Mouse (Mus musculus) embryonic facial prominence, embryonic 13.5 days (tissue): ENCODE data around the gene Ninj2. TPM values are rescaled to one million over a fixed set of nuclear protein-coding genes. Genes with fewer than 3 reads are reported as not detected.

Source experiments
- ATAC-seq: fragments of 200-750 bp; cut with Nextera tagmentation; 2 replicates; pipeline ENCODE4 v1.8.0; 2017; ENCODE audit warnings: low read depth; ENCODE audit not compliant: insufficient number of reproducible peaks, insufficient read depth, low FRiP score, low TSS enrichment
- H3K27ac ChIP-seq: fragments of 300-500 bp; sonication (generic); 2 replicates; pipeline ENCODE4 v1.5.1; 2015; ENCODE audit warnings: moderate library complexity, mild to moderate bottlenecking, inconsistent platforms
- H3K27me3 ChIP-seq: fragments of 300-500 bp; sonication (generic); 2 replicates; pipeline ENCODE4 v1.6.1; 2015; ENCODE audit warnings: mild to moderate bottlenecking, inconsistent platforms
- H3K36me3 ChIP-seq: fragments of 300-500 bp; sonication (generic); 2 replicates; pipeline ENCODE4 v1.6.1; 2015; ENCODE audit warnings: mild to moderate bottlenecking, inconsistent platforms
- H3K4me1 ChIP-seq: fragments of 300-500 bp; sonication (generic); 2 replicates; pipeline ENCODE4 v1.6.1; 2015; ENCODE audit warnings: inconsistent platforms
- H3K4me2 ChIP-seq: fragments of 300-500 bp; sonication (generic); 2 replicates; pipeline ENCODE4 v1.6.1; 2015; ENCODE audit warnings: moderate library complexity, mild to moderate bottlenecking, inconsistent platforms
- H3K4me3 ChIP-seq: fragments of 300-500 bp; sonication (generic); 2 replicates; pipeline ENCODE4 v1.5.1; 2015; ENCODE audit warnings: mild to moderate bottlenecking, inconsistent platforms
- H3K9ac ChIP-seq: fragments of 300-500 bp; sonication (generic); 2 replicates; pipeline ENCODE4 v1.6.1; 2015; ENCODE audit warnings: mild to moderate bottlenecking, inconsistent platforms
- H3K9me3 ChIP-seq: fragments of 300-500 bp; sonication (generic); 2 replicates; pipeline ENCODE4 v1.6.1; 2016; ENCODE audit warnings: inconsistent platforms
- WGBS: fragments of 180-500 bp; shearing (Covaris S2); methylation state at CpG from one replicate; pipeline ENCODE4 v1.1.7; 2015; ENCODE audit warnings: mixed read lengths; 5-methylcytosine and 5-hydroxymethylcytosine counted together
- polyA plus RNA-seq: library from polyadenylated mRNA; unstranded; fragments of >200 nt; fragmentation: Nextera tagmentation; extraction: Ambion mirVana; gene quantifications from 2 replicates; pipeline ENCODE4 v1.2.1, GENCODE M21; 2015

The Ninj2 gene
- polyA plus RNA-seq, 1 experiment from 2014 or later = not detected

DNA sequence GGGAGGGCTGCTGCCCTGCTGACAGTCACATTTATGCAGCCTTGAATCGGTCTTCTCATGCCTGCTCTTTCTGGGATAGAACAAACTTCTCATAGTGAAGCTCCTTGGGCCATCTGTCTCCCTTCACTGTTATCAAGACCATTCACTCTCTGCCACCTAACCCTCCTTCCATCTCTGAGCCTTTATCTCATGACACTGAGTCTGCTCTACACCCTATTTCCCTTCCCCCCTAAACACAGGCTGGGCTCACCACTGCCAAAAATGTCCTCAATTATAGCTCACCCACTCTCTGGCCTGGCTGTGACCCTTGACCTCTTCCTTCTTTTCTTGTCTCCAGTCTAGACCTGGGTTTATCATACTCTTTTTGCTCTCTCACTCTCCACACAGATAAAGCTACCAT lies 123.6 kb downstream of the Ninj2 start:
- Histone ChIP-seq H3K27ac (no peak overlapping the region), H3K4me1 (no peaks in the 10 kb centered on the region), H3K4me3 (no peak overlapping the region), H3K27me3 (no peaks in the 10 kb centered on the region), H3K4me2 (no peak overlapping the region), H3K9ac (no peak overlapping the region), H3K36me3 (no peaks in the 10 kb centered on the region), H3K9me3 (no peaks in the 10 kb centered on the region)
- 88% methylated on average over 1 of the region's 1 CpGs for WGBS
- ATAC-seq = no peak

DNA sequence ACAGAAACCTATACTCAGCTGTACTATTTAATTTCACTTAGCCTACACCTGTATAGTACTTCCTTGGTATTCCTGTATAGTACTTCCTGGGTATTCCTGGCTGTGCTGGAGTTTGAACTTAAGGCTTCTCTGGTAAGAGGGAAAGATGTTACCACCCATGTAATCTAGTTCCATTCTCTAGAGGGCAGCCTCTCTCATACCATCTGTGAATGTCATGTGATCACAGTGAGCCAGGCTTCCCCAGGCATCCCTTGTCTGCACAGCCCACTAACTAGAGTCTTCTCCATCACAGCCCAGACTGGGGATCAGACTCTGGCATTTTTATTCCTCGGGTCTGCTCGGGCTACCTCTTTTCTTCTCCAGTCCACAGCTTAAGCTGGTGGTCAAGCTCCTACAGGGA lies 126.1 kb downstream of the Ninj2 start:
- ATAC-seq = no peak
- Histone ChIP-seq H3K4me3 (no peak overlapping the region), H3K4me1 (no peaks in the 10 kb centered on the region), H3K4me2 (no peak overlapping the region), H3K9me3 (no peaks in the 10 kb centered on the region), H3K27ac (no peak overlapping the region), H3K27me3 (no peaks in the 10 kb centered on the region), H3K36me3 (no peaks in the 10 kb centered on the region), H3K9ac (no peak overlapping the region)
- 73% methylated on average over 2 of the region's 2 CpGs for WGBS

DNA sequence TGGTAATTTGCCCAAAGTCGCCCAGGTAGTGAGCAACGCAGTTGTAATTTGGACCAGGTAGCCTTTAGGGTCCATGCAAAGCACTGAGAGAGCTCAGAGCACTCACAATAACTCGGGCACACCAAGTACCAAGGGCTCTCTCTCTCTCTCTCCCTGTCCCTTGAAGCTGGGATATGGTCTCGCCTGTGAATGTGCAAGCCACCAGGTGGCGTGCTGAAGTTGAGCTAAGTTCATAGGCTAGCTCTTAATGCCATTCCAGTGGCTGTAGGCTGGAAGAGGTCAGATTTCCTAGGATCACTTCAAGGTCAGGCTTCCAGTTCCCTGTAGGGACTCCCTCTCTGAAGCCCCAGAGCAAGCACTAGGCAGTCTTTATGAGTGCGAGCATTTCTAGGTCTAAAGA lies 129.5 kb downstream of the Ninj2 start:
- H3K4me2 ChIP-seq = no peak overlapping the region
- H3K9me3 ChIP-seq = no peaks in the 10 kb centered on the region
- H3K4me3 ChIP-seq = no peak overlapping the region
- no peaks in the 10 kb centered on the region for H3K36me3 ChIP-seq
- no peaks in the 10 kb centered on the region for H3K27me3 ChIP-seq
- H3K4me1 ChIP-seq = peaks cover 10% of the 10 kb centered on the region
- no peak for ATAC-seq
- no peak overlapping the region for H3K27ac ChIP-seq
- 18% methylated on average over 6 of the region's 6 CpGs for WGBS
- no peak overlapping the region for H3K9ac ChIP-seq

DNA sequence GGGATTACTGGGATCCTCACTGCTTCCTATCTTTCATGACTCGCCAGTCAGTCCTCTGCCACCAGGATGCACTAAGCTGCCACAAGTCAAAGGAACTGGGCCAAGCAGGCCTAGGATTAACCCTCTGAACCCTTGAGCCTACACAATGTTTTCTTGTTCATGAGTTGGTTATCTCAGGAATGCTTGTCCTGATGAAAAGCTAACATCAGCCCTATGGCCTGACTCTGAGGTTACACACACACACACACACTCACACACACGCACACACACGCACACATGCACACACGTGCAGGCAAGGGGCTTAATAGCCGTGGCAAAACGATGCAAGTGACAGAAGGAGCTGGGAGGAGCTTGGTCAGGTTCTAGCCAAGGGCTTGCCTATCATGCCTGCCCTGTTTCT lies 132.2 kb downstream of the Ninj2 start:
- Histone ChIP-seq H3K27me3 (no peaks in the 10 kb centered on the region), H3K9me3 (no peaks in the 10 kb centered on the region), H3K4me1 (peaks cover 10% of the 10 kb centered on the region), H3K27ac (no peak overlapping the region), H3K9ac (no peak overlapping the region), H3K4me3 (no peak overlapping the region), H3K4me2 (no peak overlapping the region), H3K36me3 (no peaks in the 10 kb centered on the region)
- ATAC-seq = no peak
- WGBS = 35% methylated on average over 6 of the region's 6 CpGs

DNA sequence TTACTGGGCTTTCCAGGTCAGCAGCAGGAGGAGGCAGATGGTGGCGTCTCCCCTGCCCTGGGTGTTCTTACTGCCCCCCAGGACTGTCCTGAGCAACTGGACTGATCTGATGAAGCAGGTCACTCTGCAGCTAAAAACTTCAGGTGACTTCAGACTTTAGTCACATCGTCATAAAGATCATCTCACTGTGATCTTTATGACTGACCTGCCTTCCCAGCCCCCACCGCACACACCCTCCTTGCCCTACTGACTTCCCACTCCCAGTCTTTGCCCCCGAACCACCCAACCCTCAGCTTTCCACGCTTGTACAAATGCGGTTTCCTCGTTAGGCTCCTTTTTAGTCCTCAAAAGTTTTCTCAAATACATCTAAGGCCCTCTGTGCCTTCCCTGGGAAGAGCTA lies 133.9 kb downstream of the Ninj2 start:
- no peak overlapping the region for H3K9ac ChIP-seq
- no peaks in the 10 kb centered on the region for H3K36me3 ChIP-seq
- no peak overlapping the region for H3K4me3 ChIP-seq
- H3K27me3 ChIP-seq = no peaks in the 10 kb centered on the region
- peaks cover 10% of the 10 kb centered on the region for H3K4me1 ChIP-seq
- H3K4me2 ChIP-seq = no peak overlapping the region
- H3K9me3 ChIP-seq = no peaks in the 10 kb centered on the region
- no peak overlapping the region for H3K27ac ChIP-seq
- no peak for ATAC-seq
- 83% methylated on average over 7 of the region's 7 CpGs for WGBS

DNA sequence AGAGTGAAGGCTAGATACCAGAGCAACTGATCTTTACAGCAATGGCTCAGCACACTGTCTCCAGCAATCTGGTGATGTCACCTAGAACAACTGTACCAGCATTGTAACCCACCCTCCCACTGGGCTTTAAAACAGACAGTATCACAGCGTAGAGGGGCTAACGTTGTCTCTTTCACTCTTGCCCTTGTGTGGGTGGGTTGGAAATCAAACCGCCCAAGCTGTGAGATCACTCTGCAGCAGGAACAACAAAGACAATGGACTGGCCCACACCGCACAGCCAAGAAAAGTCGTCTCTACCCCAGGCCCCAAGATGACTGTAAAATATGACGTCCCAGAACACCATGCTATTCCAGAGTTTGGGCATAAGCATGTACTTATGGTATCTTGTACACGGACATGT lies 136.7 kb downstream of the Ninj2 start:
- no peak overlapping the region for H3K27ac ChIP-seq
- ATAC-seq = no peak
- no peak overlapping the region for H3K4me2 ChIP-seq
- H3K9me3 ChIP-seq = no peaks in the 10 kb centered on the region
- WGBS = 78% methylated on average over 7 of the region's 7 CpGs
- H3K4me3 ChIP-seq = no peak overlapping the region
- no peaks in the 10 kb centered on the region for H3K36me3 ChIP-seq
- peaks cover 10% of the 10 kb centered on the region for H3K4me1 ChIP-seq
- no peaks in the 10 kb centered on the region for H3K27me3 ChIP-seq
- no peak overlapping the region for H3K9ac ChIP-seq

DNA sequence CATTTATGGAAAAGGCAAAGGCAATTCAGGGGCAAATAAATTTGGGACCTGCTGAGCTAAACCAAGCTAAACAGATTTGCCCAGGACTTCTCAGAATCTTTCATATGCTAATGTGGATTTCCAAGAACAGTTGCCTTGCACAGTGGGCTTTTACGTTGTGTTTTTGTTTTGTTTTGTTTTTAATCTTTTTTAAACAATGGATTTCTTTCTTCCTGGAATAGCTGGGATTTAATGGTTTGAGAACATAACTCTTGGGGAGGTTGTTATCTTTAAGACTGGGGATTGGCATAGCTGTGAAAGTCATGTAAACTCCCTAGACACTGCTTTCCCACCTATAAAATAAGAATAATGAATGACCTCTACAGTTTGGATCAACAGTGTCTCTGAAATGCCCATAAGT lies 137.3 kb downstream of the Ninj2 start:
- Histone ChIP-seq H3K9ac (no peak overlapping the region), H3K36me3 (no peaks in the 10 kb centered on the region), H3K4me3 (no peak overlapping the region), H3K9me3 (no peaks in the 10 kb centered on the region), H3K4me1 (peaks cover 8% of the 10 kb centered on the region), H3K4me2 (no peak overlapping the region), H3K27me3 (no peaks in the 10 kb centered on the region), H3K27ac (no peak overlapping the region)
- 42% methylated on average over 1 of the region's 1 CpGs for WGBS
- ATAC-seq = no peak

DNA sequence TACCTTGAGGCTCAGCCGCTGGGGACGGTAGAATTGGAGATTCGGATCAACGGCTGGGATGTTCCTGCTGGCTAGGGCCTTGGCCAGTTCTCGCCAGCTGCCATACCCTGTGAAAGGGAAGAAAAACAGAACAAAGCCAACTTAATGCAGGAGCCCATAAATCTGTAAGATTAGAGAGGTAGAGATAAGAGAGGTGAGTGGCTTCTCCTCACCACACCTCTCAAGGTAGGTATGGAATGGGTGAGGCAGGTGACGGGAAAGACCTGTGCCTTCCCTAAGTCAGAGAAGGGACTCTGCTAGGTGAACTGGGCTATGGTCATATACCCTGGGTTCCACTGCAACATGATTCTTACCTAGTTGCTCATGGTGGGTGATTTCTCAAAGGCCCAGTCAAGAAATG lies 139.7 kb downstream of the Ninj2 start:
- Histone ChIP-seq H3K9me3 (no peaks in the 10 kb centered on the region), H3K4me2 (no peak overlapping the region), H3K27ac (no peak overlapping the region), H3K27me3 (no peaks in the 10 kb centered on the region), H3K36me3 (no peaks in the 10 kb centered on the region), H3K9ac (no peak overlapping the region), H3K4me1 (no peaks in the 10 kb centered on the region), H3K4me3 (no peak overlapping the region)
- 93% methylated on average over 6 of the region's 6 CpGs for WGBS
- no peak for ATAC-seq

DNA sequence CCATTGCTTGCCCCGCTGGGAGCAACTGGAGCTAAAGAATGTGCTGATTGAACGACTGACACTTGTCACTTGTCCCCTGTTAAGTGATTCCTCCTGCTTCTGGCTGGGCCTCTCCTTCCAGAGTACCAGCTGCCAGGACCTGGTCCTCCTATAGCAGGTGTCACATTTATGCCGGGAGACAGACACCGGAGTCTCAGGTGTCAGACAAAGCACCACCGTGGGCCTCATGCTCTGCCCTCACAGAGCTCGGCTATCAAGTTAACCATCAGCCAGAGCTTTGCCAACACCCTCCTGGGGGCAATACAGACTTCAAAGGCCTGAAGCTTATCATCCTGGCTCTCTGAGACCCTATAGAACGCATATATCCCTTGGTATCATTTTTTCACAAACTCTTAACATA lies 142.7 kb downstream of the Ninj2 start:
- H3K27me3 ChIP-seq = no peaks in the 10 kb centered on the region
- H3K4me2 ChIP-seq = no peak overlapping the region
- no peaks in the 10 kb centered on the region for H3K9me3 ChIP-seq
- 36% methylated on average over 7 of the region's 7 CpGs for WGBS
- ATAC-seq = no peak
- no peaks in the 10 kb centered on the region for H3K36me3 ChIP-seq
- H3K27ac ChIP-seq = no peak overlapping the region
- H3K4me1 ChIP-seq = no peaks in the 10 kb centered on the region
- no peak overlapping the region for H3K4me3 ChIP-seq
- no peak overlapping the region for H3K9ac ChIP-seq

DNA sequence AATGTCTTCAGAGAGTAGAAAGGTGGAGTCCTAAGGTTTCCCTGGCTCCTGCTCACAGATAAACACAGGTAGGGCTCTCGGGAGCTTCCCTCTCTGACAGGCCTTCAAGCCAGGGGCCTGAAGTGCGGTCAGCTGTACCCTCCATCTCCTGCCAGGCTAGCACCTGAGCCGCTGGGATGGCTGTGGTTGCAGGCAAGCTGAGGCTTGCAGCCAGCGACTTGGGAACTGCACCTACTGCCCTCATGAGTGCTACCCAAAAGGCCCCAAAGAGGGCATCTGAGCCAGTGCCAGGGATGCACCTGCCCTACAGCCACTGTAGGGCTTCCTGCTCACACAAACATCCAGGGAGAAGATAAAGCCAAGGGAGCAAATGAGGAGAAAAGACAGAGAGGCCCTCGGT lies 147.3 kb downstream of the Ninj2 start:
- Histone ChIP-seq H3K9me3 (no peaks in the 10 kb centered on the region), H3K27me3 (no peaks in the 10 kb centered on the region), H3K9ac (no peak overlapping the region), H3K27ac (no peak overlapping the region), H3K36me3 (no peaks in the 10 kb centered on the region), H3K4me2 (no peak overlapping the region), H3K4me3 (no peak overlapping the region), H3K4me1 (no peaks in the 10 kb centered on the region)
- WGBS = 73% methylated on average over 5 of the region's 5 CpGs
- no peak for ATAC-seq

DNA sequence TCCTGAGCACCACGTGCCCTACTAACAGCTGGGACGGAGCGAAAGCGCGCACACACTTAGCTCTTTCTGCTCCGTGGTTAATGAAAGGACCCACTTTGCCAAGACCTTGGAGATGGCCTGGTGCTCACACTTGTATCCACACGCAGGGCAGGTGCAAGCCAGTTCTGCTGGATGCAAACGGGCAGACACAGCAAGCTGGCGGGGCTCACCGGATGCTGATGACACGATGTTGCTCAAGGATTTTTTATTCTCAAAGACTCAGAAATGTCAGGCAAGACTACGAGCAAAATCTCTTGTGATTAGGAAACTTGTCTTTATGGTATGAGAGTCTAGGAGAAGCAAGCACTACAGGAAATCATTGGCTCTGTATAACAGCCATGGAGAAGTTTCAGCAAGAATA lies 148.3 kb downstream of the Ninj2 start:
- no peaks in the 10 kb centered on the region for H3K27me3 ChIP-seq
- H3K36me3 ChIP-seq = no peaks in the 10 kb centered on the region
- 86% methylated on average over 12 of the region's 12 CpGs for WGBS
- H3K9me3 ChIP-seq = no peaks in the 10 kb centered on the region
- H3K27ac ChIP-seq = no peak overlapping the region
- H3K4me2 ChIP-seq = no peak overlapping the region
- no peak for ATAC-seq
- no peaks in the 10 kb centered on the region for H3K4me1 ChIP-seq
- H3K4me3 ChIP-seq = no peak overlapping the region
- H3K9ac ChIP-seq = no peak overlapping the region

DNA sequence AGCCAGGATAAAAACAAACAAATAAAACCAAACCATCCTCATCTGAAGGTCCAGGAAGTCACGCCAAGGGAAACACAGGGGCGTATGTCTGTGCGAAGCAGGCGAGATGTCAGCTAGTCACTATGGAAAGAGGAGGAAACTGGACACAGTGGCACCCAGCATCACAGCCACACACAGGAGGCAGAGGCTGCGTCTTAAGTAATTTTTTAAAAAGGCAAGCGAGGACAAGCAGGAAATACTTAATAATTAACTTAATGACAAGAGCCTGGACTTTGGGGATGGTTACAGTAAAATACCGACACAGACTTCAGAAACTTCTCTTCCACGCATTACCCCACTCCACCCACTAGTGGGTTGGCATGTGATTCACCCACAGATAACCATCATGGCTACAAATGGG lies 149.4 kb downstream of the Ninj2 start:
- H3K36me3 ChIP-seq = no peaks in the 10 kb centered on the region
- H3K27me3 ChIP-seq = no peaks in the 10 kb centered on the region
- H3K9me3 ChIP-seq = no peaks in the 10 kb centered on the region
- H3K4me2 ChIP-seq = no peak overlapping the region
- no peak overlapping the region for H3K4me3 ChIP-seq
- no peak overlapping the region for H3K27ac ChIP-seq
- 62% methylated on average over 8 of the region's 8 CpGs for WGBS
- no peak overlapping the region for H3K9ac ChIP-seq
- no peak for ATAC-seq
- no peaks in the 10 kb centered on the region for H3K4me1 ChIP-seq

DNA sequence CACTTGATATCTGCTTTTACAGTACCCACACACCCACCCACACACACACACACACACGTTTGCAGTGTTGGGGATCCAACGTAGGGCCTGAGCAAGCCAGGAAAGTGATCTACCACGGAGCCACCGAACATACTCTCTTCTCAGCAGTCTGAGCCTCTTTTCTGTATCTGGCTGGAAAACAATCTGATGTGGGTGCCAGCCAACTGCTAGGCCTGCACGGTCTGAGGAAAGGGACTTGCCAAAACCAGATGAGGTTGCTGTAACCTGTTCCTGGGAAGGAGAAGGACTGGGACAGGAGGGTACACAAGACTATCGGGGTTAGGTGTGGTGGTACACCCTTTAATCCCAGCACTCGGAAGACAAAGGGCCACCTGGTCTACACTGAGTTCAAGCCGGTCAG lies 150.1 kb downstream of the Ninj2 start:
- no peak overlapping the region for H3K27ac ChIP-seq
- no peak overlapping the region for H3K4me2 ChIP-seq
- H3K36me3 ChIP-seq = no peaks in the 10 kb centered on the region
- no peak overlapping the region for H3K4me3 ChIP-seq
- no peaks in the 10 kb centered on the region for H3K27me3 ChIP-seq
- 71% methylated on average over 8 of the region's 8 CpGs for WGBS
- ATAC-seq = no peak
- no peaks in the 10 kb centered on the region for H3K9me3 ChIP-seq
- H3K4me1 ChIP-seq = no peaks in the 10 kb centered on the region
- no peak overlapping the region for H3K9ac ChIP-seq
